Comparison of ENCODE assay signal across 20 mouse cellular contexts in the genomic region with DNA sequence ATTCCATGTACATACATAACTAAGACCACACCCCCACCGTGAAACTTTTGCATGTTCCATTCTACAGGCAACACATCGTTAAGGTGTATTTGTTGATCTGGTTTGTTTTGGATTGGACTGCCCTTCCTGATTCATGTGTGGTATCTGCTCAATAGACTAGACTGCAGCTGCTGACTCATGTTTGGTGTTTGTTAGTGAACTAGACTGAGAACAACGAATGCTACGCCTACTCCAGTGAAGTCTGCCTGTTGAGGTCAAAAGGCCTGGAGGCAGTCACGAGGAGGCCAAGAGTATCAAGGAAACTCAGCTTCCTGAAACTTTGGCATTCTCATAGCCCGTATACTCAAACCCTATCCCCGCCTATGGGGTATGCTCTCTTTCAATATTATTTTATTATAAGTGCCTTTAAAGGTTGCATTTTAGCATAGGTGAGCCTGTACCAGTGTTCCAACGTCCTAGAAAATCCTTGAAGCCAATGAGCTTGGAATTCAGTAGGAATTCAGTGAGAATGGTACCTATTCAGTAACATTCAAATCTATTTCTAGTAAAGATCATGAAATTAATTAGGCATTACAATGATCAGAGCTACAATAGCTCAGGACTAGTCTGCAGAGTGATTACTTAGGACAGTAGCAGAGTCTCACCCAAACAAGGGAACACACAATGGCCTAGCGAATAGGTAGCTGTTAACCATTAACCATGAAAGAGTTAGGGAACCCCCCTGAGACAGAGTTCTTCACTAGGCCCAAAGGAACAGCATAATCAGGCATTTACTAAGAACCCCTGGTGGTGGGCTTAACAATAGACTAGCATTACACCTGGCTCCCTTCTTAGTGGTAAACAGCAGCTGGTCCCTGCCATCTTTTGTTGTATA. TPM values are rescaled to one million over a fixed set of nuclear protein-coding genes. Genes with fewer than 3 reads are reported as not detected.
"Had no signal": no experiment of that assay in that cellular context is flagged by ENCODE, and none has a peak within 500 bp of the region (broad histone marks: within the 10 kb centered on the region; RNA-seq: fewer than 3 reads in every experiment).

No protein-coding gene starts in this region.

RNA-seq across cellular contexts. Expression of a gene that starts 43.6 kb away (rescaled TPM):
- total RNA-seq: gastrocnemius, adult 2 months; gastrocnemius, postnatal 10 days; gastrocnemius, postnatal 25 days; gastrocnemius, postnatal 4 days; granulocyte monocyte progenitor cell, adult 5-6 weeks; heart, adult 18-20 months; heart, adult 8-10 months; heart, postnatal 10 days; heart, postnatal 25 days; heart, postnatal 4 days; layer of hippocampus, adult 18-20 months; layer of hippocampus, adult 8-10 months; layer of hippocampus, postnatal 14 days; layer of hippocampus, postnatal 36 days; left cerebral cortex, adult 18-20 months; left cerebral cortex, adult 8-10 months; left cerebral cortex, postnatal 10 days; left cerebral cortex, postnatal 25 days; left cerebral cortex, postnatal 4 days; liver, adult 2 months had no signal
